Mouse (Mus musculus): ENCODE data around the gene Cdc42bpa. TPM values are rescaled to one million over a fixed set of nuclear protein-coding genes. Genes with fewer than 3 reads are reported as not detected.

Gene Cdc42bpa
- polyA plus RNA-seq, 1 experiment from 2014 or later: 11.7 TPM

DNA sequence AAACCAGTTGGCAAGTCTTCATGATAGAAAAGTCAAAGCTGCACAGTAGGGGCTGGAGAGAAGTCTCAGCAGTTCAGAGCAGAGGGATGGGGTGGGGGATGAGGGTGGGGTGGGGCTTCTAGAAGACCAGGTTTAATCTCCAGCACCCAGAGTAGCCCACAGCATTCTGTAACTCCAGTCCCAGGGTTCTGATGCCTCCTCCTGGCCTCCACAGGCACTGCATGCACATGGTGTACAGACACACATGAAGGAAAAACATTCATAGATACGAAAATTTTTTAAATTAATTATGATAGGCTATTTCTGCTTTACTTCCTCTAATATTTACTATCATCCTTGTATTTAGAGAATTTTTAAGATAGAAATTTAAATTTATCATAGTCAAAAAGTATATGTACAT is 156.3 kb downstream of the Cdc42bpa start:
- Histone ChIP-seq H3K27me3 (ENCODE audit: low read depth, poor library complexity, severe bottlenecking) (no peaks in the 10 kb centered on the region), H3K4me3 (no peak overlapping the region), H3K4me1 (no peaks in the 10 kb centered on the region), H3K9me3 (replicated peaks) (no peaks in the 10 kb centered on the region), H3K27ac (replicated peaks) (no peak overlapping the region), H3K36me3 (peaks cover 11% of the 10 kb centered on the region)
- WGBS: 76% methylated on average over 1 of the region's 1 CpGs
- no peak for DNase-seq (ENCODE audit: low spot score)

DNA sequence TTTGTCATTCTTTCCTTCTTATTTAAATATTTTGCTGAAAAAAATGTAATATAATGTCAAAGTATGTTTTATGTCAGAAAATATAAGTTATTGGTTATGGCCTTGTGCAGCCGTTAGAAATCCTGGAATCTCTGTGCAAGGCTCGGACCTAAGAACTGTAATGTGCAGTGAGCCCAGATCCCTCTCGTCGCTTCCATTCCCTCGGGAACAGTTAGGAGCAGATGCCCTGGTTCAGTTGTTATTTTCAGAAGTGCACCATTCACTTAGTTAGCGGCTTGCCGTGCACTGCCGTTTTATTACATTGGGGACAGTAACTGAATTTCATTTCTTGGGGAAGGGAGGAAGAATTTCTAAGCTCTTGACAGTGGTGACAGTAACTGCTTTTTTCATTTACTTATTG is 158.0 kb downstream of the Cdc42bpa start:
- Histone ChIP-seq H3K4me1 (no peaks in the 10 kb centered on the region), H3K4me3 (no peak overlapping the region), H3K27me3 (ENCODE audit: low read depth, poor library complexity, severe bottlenecking) (no peaks in the 10 kb centered on the region), H3K27ac (replicated peaks) (no peak overlapping the region), H3K9me3 (replicated peaks) (no peaks in the 10 kb centered on the region), H3K36me3 (peaks cover 11% of the 10 kb centered on the region)
- no peak for DNase-seq (ENCODE audit: low spot score)
- 92% methylated on average over 8 of the region's 8 CpGs for WGBS

DNA sequence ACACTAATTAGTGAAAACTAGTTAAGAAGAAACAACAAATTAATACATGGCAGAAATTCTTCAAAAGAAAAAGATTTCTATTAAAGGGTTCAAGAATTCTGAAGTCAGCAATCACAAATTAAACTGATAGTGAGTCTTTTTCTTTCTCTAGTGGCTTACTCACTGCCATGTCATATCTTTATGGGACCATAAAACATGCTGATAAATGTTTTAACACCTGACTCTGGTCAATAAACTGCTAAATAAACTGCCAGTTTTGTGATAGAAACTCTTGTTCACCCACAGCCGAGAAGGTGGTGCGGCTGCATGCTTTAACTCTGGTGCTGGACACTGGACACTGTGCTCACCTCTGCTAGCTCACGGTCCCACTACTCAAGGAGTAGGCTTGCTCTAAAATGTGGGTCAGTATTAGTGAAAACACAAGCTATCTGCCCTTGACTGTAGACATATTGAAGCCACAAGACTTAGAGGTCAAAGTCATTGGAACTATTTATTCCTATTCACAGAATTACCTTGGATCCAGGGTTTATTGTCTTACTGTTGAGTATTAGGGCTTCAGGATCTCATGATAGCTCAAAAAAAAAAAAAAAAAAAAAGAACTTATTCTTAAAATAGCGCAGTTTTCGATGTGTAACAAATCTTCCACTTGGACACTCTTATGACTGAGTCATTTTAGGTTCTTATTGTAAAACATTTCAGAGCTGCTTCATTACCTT is 168.0 kb downstream of the Cdc42bpa start:
- Histone ChIP-seq H3K27me3 (ENCODE audit: low read depth, poor library complexity, severe bottlenecking) (no peaks in the 10 kb centered on the region), H3K36me3 (peaks cover 5% of the 10 kb centered on the region; the same call in 1 of the 2 replicates), H3K4me3 (no peak overlapping the region), H3K27ac (replicated peaks) (no peak overlapping the region), H3K9me3 (replicated peaks) (no peaks in the 10 kb centered on the region), H3K4me1 (no peaks in the 10 kb centered on the region)
- no peak for DNase-seq (ENCODE audit: low spot score)
- WGBS: 95% methylated on average over 5 of the region's 5 CpGs

DNA sequence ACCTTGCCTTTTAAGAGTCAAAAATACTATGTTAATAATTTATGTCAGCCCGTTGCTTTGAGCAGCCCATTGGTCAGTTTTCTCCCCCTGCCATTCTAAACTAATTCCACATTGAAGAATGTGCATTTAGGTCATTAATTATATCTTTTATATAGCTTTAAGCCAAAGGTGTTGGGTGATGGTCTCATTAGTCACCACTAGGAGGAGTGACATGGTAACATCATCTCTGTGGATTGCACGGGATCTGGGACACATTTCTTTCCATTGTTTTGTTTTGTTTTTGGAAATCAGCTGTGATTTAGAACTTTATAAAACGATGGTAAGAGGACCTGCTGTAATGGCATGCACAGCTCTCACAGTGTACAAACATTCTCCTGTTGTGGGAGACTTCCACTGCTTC is 171.1 kb downstream of the Cdc42bpa start:
- Histone ChIP-seq H3K4me3 (no peak overlapping the region), H3K4me1 (no peaks in the 10 kb centered on the region), H3K36me3 (peaks cover 5% of the 10 kb centered on the region; the same call in 1 of the 2 replicates), H3K9me3 (replicated peaks) (no peaks in the 10 kb centered on the region), H3K27me3 (ENCODE audit: low read depth, poor library complexity, severe bottlenecking) (no peaks in the 10 kb centered on the region), H3K27ac (replicated peaks) (no peak overlapping the region)
- no peak for DNase-seq (ENCODE audit: low spot score)
- 73% methylated on average over 3 of the region's 3 CpGs for WGBS

DNA sequence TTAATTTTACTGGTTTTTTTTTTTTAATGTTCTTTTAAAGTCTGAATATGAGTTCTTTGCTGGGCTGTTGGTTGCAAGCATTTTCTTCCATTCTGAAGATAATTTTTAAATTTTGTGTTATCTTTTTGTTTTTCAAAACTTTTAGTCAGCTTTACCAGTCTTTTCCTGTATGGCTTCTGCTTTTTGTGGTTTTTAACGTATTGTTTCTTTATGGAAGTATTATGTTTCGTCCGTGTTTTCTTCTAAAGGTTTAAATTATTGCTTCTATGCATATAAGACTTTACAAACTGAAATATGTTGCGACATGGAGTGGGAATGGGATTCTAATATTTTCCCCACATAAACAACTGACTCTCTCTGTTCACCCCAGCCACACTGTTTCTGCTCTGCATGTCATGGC is 171.9 kb downstream of the Cdc42bpa start:
- Histone ChIP-seq H3K4me1 (no peaks in the 10 kb centered on the region), H3K27me3 (ENCODE audit: low read depth, poor library complexity, severe bottlenecking) (no peaks in the 10 kb centered on the region), H3K4me3 (no peak overlapping the region), H3K36me3 (peaks cover 12% of the 10 kb centered on the region), H3K27ac (replicated peaks) (no peak overlapping the region), H3K9me3 (replicated peaks) (no peaks in the 10 kb centered on the region)
- no peak for DNase-seq (ENCODE audit: low spot score)
- 94% methylated on average over 4 of the region's 4 CpGs for WGBS

DNA sequence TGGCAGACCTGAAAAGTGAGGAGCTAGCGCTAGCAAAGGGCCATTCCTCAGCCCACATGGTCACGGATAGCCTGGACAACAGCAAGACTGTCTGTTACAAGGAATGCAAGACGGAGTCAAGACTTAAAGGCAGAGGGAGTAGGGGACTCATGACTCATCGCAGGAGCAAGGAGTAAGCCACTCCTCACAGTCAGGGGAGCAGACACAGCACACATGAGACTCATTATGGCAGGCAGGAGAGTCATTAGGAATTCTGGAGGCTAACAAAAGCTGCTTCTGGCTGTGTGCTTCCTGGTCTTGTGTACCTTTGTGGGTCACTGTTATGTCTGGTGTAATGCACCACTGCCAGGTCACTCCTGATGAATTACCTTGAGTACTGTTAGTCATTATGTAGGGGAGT is 178.9 kb downstream of the Cdc42bpa start:
- H3K36me3 ChIP-seq: peaks cover 45% of the 10 kb centered on the region
- no peak for DNase-seq (ENCODE audit: low spot score)

DNA sequence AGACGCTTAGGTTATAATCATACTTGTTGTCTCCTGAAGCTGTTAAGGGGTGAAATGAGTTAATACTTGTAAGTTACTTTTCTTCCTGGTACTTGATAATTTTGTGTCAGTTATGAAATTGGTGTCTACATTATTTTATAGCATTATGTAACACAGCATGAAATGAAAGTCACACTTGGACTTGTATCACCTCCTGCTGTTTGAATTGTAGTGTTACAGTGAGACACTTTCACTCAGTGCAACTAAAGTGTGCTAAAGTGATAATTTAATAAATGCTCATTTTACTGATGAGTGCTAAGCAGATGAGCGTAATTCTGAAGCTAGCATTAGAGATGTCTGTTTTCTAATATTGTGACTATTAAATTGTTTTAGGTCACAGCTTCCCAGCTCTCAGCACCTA is 180.7 kb downstream of the Cdc42bpa start:
- Histone ChIP-seq H3K4me1 (no peaks in the 10 kb centered on the region), H3K36me3 (peaks cover 51% of the 10 kb centered on the region), H3K9me3 (replicated peaks) (no peaks in the 10 kb centered on the region), H3K4me3 (no peak overlapping the region), H3K27ac (replicated peaks) (no peak overlapping the region), H3K27me3 (ENCODE audit: low read depth, poor library complexity, severe bottlenecking) (no peaks in the 10 kb centered on the region)
- 94% methylated on average over 2 of the region's 2 CpGs for WGBS
- DNase-seq (ENCODE audit: low spot score): no peak

More for the DNA sequence above, 178.9 kb downstream of the Cdc42bpa start:
- WGBS: 89% methylated on average over 4 of the region's 4 CpGs
- Histone ChIP-seq H3K4me3 (no peak overlapping the region), H3K9me3 (replicated peaks) (no peaks in the 10 kb centered on the region), H3K27me3 (ENCODE audit: low read depth, poor library complexity, severe bottlenecking) (no peaks in the 10 kb centered on the region), H3K27ac (replicated peaks) (no peak overlapping the region), H3K4me1 (no peaks in the 10 kb centered on the region)

DNA sequence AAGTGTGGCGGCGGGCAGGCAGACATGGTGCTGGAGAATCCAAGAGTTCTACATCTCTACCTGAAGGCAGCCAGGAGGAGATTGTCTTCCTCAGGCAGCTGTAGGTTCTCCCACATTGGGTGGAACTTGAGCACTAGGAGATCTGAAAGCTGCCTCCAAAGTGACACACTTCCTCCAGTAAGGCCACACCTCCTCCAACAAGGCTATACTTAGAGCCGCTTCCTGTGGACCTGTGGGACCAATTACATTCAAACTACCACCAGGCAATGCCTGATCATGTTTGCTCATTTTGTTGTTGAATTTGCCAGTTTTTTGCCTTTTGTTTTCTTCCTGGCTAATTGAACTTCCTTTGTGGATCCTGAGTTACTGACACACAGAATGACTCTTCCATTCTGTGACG is 187.8 kb downstream of the Cdc42bpa start:
- DNase-seq (ENCODE audit: low spot score): no peak
- H3K4me3 ChIP-seq: no peak overlapping the region
- 84% methylated on average over 4 of the region's 4 CpGs for WGBS
- H3K4me1 ChIP-seq: no peaks in the 10 kb centered on the region
- no peaks in the 10 kb centered on the region for H3K27me3 ChIP-seq (ENCODE audit: low read depth, poor library complexity, severe bottlenecking)
- no peaks in the 10 kb centered on the region for H3K9me3 ChIP-seq (replicated peaks)
- peaks cover 43% of the 10 kb centered on the region for H3K36me3 ChIP-seq
- no peak overlapping the region for H3K27ac ChIP-seq (replicated peaks)

DNA sequence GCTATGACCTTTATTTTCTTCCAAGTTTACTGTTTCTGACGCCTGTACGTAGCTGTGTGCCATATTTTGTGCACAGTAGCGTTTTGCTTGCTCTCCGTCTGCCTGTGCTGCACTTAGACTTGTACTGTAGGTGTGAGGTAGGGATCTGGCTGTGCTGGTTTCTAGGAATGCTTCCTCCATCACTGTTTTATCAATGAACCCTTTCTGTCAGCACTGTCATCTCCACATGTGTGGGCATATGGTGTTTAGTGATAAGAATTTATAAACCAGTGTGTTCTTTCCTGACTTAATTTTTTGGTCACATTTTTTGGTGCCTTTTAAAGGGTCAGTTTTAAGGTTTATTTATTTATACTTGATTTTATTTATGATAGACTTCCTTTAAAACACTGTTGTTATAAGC is 188.3 kb downstream of the Cdc42bpa start:
- WGBS: 93% methylated on average over 4 of the region's 4 CpGs
- H3K36me3 ChIP-seq: peaks cover 40% of the 10 kb centered on the region

DNA sequence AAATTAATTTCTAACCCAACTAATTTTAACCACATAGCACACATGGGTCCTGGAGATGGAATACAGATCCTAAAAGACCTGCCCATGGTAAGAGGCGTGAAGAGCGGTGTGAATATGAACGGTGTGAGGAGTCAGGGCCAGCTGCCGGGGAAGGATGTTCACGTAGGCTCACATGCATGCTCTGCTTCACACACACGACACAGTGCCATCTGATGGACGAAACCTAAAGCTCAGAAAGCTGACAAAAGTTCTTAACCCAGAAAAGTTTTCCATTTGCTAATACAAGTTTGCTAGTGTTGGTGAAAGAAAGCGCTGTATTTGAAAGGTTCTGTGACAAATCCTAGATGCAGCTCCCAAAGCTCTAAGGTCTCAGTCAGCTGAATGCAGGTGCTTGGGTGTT is 190.9 kb downstream of the Cdc42bpa start:
- H3K27ac ChIP-seq (replicated peaks): no peak overlapping the region
- H3K4me3 ChIP-seq: no peak overlapping the region
- no peak for DNase-seq (ENCODE audit: low spot score)
- H3K9me3 ChIP-seq (replicated peaks): no peaks in the 10 kb centered on the region
- WGBS: 86% methylated on average over 8 of the region's 8 CpGs
- H3K27me3 ChIP-seq (ENCODE audit: low read depth, poor library complexity, severe bottlenecking): no peaks in the 10 kb centered on the region
- peaks cover 33% of the 10 kb centered on the region for H3K36me3 ChIP-seq
- H3K4me1 ChIP-seq: no peaks in the 10 kb centered on the region

More for the DNA sequence above, 188.3 kb downstream of the Cdc42bpa start:
- DNase-seq (ENCODE audit: low spot score): no peak
- no peak overlapping the region for H3K27ac ChIP-seq (replicated peaks)
- H3K4me3 ChIP-seq: no peak overlapping the region
- H3K9me3 ChIP-seq (replicated peaks): no peaks in the 10 kb centered on the region
- no peaks in the 10 kb centered on the region for H3K27me3 ChIP-seq (ENCODE audit: low read depth, poor library complexity, severe bottlenecking)
- H3K4me1 ChIP-seq: no peaks in the 10 kb centered on the region

DNA sequence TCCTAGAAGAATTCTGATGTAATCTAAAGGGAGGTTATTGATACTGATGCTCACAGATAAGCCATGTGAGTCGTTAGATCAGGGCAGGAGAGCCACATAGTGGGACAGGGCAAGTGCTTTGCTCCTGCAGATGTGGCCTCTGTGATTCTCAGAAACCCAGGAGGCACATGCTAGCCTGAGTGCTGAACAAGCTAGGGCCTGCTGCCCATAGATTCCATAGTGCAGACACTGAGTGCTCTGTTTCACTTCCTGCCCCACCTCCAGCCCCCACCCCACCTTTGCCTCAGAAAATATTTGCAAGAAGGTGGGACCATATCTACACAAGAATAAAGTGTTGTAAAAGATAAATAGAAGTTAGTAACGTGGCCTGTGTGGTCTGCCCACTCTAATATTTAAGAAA is 198.4 kb downstream of the Cdc42bpa start:
- Histone ChIP-seq H3K9me3 (replicated peaks) (no peaks in the 10 kb centered on the region), H3K36me3 (peaks cover 33% of the 10 kb centered on the region), H3K4me1 (0 out of 2 replicates have a peak, but pooled peaks cover 5% of the 10 kb centered on the region), H3K4me3 (no peak overlapping the region), H3K27me3 (ENCODE audit: low read depth, poor library complexity, severe bottlenecking) (no peaks in the 10 kb centered on the region), H3K27ac (replicated peaks) (no peak overlapping the region)
- 78% methylated on average over 2 of the region's 2 CpGs for WGBS
- no peak for DNase-seq (ENCODE audit: low spot score)

DNA sequence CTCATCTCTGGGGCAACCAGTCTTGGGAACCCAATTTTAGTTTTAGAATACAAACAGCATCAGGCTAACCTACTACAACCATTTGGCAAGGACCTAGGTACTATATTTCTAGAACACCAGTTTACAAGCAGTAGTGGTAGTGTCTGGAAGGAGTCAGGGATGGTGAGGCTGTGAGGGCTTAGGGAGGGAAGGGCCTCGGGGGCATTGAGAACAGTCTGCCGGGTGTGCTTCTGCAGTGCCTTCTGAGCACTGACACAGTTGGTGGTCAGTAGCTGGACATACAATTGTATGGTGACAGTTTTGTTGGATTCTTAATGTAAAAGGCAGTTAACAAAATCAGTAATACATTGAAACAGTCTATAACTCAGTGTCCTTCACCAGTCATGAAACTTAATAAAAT is 200.3 kb downstream of the Cdc42bpa start:
- no peak overlapping the region for H3K27ac ChIP-seq (replicated peaks)
- H3K4me3 ChIP-seq: no peak overlapping the region
- H3K36me3 ChIP-seq: peaks cover 33% of the 10 kb centered on the region
- H3K27me3 ChIP-seq (ENCODE audit: low read depth, poor library complexity, severe bottlenecking): no peaks in the 10 kb centered on the region
- 82% methylated on average over 2 of the region's 2 CpGs for WGBS
- no peak for DNase-seq (ENCODE audit: low spot score)
- 0 out of 2 replicates have a peak, but pooled peaks cover 5% of the 10 kb centered on the region for H3K4me1 ChIP-seq
- no peaks in the 10 kb centered on the region for H3K9me3 ChIP-seq (replicated peaks)

DNA sequence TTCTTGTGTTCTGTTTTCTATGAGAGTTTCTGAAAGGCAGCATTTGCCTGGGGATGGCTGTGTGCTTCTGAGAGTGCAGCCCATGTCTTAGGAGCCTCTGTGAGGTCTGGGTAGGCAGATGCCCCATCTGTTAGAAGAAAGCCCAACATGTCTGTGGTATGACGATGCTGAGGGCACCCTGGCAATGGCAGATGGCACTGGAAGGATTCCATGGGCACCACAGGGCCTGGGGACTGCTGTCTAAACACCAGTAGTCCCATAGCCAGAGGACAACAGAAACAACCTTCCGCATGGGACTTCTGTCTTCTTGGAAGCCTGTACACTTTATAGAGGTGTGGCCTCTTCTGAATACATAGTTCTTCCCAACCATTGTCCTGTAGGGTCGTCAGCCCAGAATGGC is 200.9 kb downstream of the Cdc42bpa start:
- no peak for DNase-seq (ENCODE audit: low spot score)
- 85% methylated on average over 3 of the region's 3 CpGs for WGBS
- Histone ChIP-seq H3K4me1 (0 out of 2 replicates have a peak, but pooled peaks cover 5% of the 10 kb centered on the region), H3K36me3 (peaks cover 35% of the 10 kb centered on the region), H3K27me3 (ENCODE audit: low read depth, poor library complexity, severe bottlenecking) (no peaks in the 10 kb centered on the region), H3K4me3 (no peak overlapping the region), H3K27ac (replicated peaks) (no peak overlapping the region), H3K9me3 (replicated peaks) (no peaks in the 10 kb centered on the region)

Measured in midbrain, embryonic 10.5 days (tissue).